Mouse (Mus musculus): Measurements from ENCODE around the gene Gna12. TPM values are rescaled to one million over a fixed set of nuclear protein-coding genes. Genes with fewer than 3 reads are reported as not detected.
A peak's percentile ranks its signal among the peaks of the same experiment; 100 is the strongest.

Gna12 gene
- polyA plus RNA-seq, 1 experiment from 2014 or later, result 9.3 TPM

GRCm38 (mm10) chr5:140726946-140727740 is 103.1 kb downstream of the Gna12 start:
- no peak overlapping the region for H3K4me3 ChIP-seq (ENCODE audit: low read depth, low read length)
- no peaks in the 10 kb centered on the region for H3K36me3 ChIP-seq (ENCODE audit: control insufficient read depth, insufficient read depth, low read length)
- WGBS, result 88% methylated on average over 17 of the region's 17 CpGs
- ATAC-seq, result no peak
- H3K9ac ChIP-seq (ENCODE audit: low read depth, low read length), result no peak overlapping the region
- no peak overlapping the region for H3K4me2 ChIP-seq (ENCODE audit: low read length)
- peaks cover 7% of the 10 kb centered on the region for H3K4me1 ChIP-seq (ENCODE audit: control insufficient read depth, insufficient read depth, low read length)
- no peaks in the 10 kb centered on the region for H3K27me3 ChIP-seq (ENCODE audit: control insufficient read depth, insufficient read depth, low read depth, low read length)
- H3K9me3 ChIP-seq (replicated peaks; ENCODE audit: control insufficient read depth, low read length, poor library complexity, severe bottlenecking), result no peaks in the 10 kb centered on the region
- no peak overlapping the region for H3K27ac ChIP-seq (ENCODE audit: low read length)

- peaks cover 7% of the 10 kb centered on the region for H3K4me1 ChIP-seq (ENCODE audit: control insufficient read depth, insufficient read depth, low read length)
- WGBS, result 58% methylated on average over 7 of the region's 7 CpGs
- H3K9me3 ChIP-seq (replicated peaks; ENCODE audit: control insufficient read depth, low read length, poor library complexity, severe bottlenecking), result no peaks in the 10 kb centered on the region
- H3K4me2 ChIP-seq (ENCODE audit: low read length), result no peak overlapping the region
- ATAC-seq, result peak; percentile 63; the same call in 1 of the 2 replicates
- peak overlapping the region; percentile 56 for H3K27ac ChIP-seq (ENCODE audit: low read length)
- no peak overlapping the region for H3K4me3 ChIP-seq (ENCODE audit: low read depth, low read length)
- H3K27me3 ChIP-seq (ENCODE audit: control insufficient read depth, insufficient read depth, low read depth, low read length), result no peaks in the 10 kb centered on the region
- H3K36me3 ChIP-seq (ENCODE audit: control insufficient read depth, insufficient read depth, low read length), result no peaks in the 10 kb centered on the region
- no peak overlapping the region for H3K9ac ChIP-seq (ENCODE audit: low read depth, low read length)
These were observed 104.0 kb downstream of the Gna12 start for GRCm38 (mm10) chr5:140726062-140726839.

- peaks cover 8% of the 10 kb centered on the region for H3K36me3 ChIP-seq (ENCODE audit: control insufficient read depth, insufficient read depth, low read length)
- H3K27me3 ChIP-seq (ENCODE audit: control insufficient read depth, insufficient read depth, low read depth, low read length), result no peaks in the 10 kb centered on the region
- no peaks in the 10 kb centered on the region for H3K9me3 ChIP-seq (replicated peaks; ENCODE audit: control insufficient read depth, low read length, poor library complexity, severe bottlenecking)
- peak within 1 kb of the TSS; percentile 19 for H3K4me3 ChIP-seq (ENCODE audit: low read depth, low read length)
- peak; percentile 87 for ATAC-seq
- peaks cover 7% of the 10 kb centered on the region for H3K4me1 ChIP-seq (ENCODE audit: control insufficient read depth, insufficient read depth, low read length)
- H3K4me2 ChIP-seq (ENCODE audit: low read length), result peak within 1 kb of the TSS; percentile 34; the same call in 1 of the 2 replicates
- 43% methylated on average over 13 of the region's 13 CpGs for WGBS
- peak within 1 kb of the TSS; percentile 2; the same call in 1 of the 2 replicates for H3K27ac ChIP-seq (ENCODE audit: low read length)
- H3K9ac ChIP-seq (ENCODE audit: low read depth, low read length), result no peak within 1 kb of the TSS
These were observed 106.4 kb downstream of the Gna12 start, which contains the start of gene Amz1 for GRCm38 (mm10) chr5:140723822-140724221. TSS of gene Amz1 (plus strand) at chr5:140724127.

- H3K4me1 ChIP-seq (ENCODE audit: control insufficient read depth, insufficient read depth, low read length), result peaks cover 7% of the 10 kb centered on the region
- no peaks in the 10 kb centered on the region for H3K27me3 ChIP-seq (ENCODE audit: control insufficient read depth, insufficient read depth, low read depth, low read length)
- no peak overlapping the region for H3K9ac ChIP-seq (ENCODE audit: low read depth, low read length)
- WGBS, result 84% methylated on average over 3 of the region's 3 CpGs
- no peak overlapping the region for H3K4me3 ChIP-seq (ENCODE audit: low read depth, low read length)
- no peak overlapping the region for H3K27ac ChIP-seq (ENCODE audit: low read length)
- H3K9me3 ChIP-seq (replicated peaks; ENCODE audit: control insufficient read depth, low read length, poor library complexity, severe bottlenecking), result no peaks in the 10 kb centered on the region
- no peak for ATAC-seq
- peaks cover 24% of the 10 kb centered on the region for H3K36me3 ChIP-seq (ENCODE audit: control insufficient read depth, insufficient read depth, low read length)
- no peak overlapping the region for H3K4me2 ChIP-seq (ENCODE audit: low read length)
These were observed 108.1 kb downstream of the Gna12 start for GRCm38 (mm10) chr5:140722121-140722520.

GRCm38 (mm10) chr5:140720773-140721172 is 109.5 kb downstream of the Gna12 start:
- ATAC-seq, result no peak
- H3K36me3 ChIP-seq (ENCODE audit: control insufficient read depth, insufficient read depth, low read length), result peaks cover 35% of the 10 kb centered on the region
- 80% methylated on average over 7 of the region's 7 CpGs for WGBS
- H3K9ac ChIP-seq (ENCODE audit: low read depth, low read length), result no peak overlapping the region
- no peak overlapping the region for H3K27ac ChIP-seq (ENCODE audit: low read length)
- no peak overlapping the region for H3K4me2 ChIP-seq (ENCODE audit: low read length)
- H3K9me3 ChIP-seq (replicated peaks; ENCODE audit: control insufficient read depth, low read length, poor library complexity, severe bottlenecking), result no peaks in the 10 kb centered on the region
- no peak overlapping the region for H3K4me3 ChIP-seq (ENCODE audit: low read depth, low read length)
- H3K4me1 ChIP-seq (ENCODE audit: control insufficient read depth, insufficient read depth, low read length), result peaks cover 7% of the 10 kb centered on the region
- no peaks in the 10 kb centered on the region for H3K27me3 ChIP-seq (ENCODE audit: control insufficient read depth, insufficient read depth, low read depth, low read length)

GRCm38 (mm10) chr5:140711040-140711439 is 119.2 kb downstream of the Gna12 start:
- peaks cover 47% of the 10 kb centered on the region for H3K36me3 ChIP-seq (ENCODE audit: control insufficient read depth, insufficient read depth, low read length)
- no peak for ATAC-seq
- no peaks in the 10 kb centered on the region for H3K27me3 ChIP-seq (ENCODE audit: control insufficient read depth, insufficient read depth, low read depth, low read length)
- no peak overlapping the region for H3K4me3 ChIP-seq (ENCODE audit: low read depth, low read length)
- H3K4me1 ChIP-seq (ENCODE audit: control insufficient read depth, insufficient read depth, low read length), result peaks cover 6% of the 10 kb centered on the region
- no peaks in the 10 kb centered on the region for H3K9me3 ChIP-seq (replicated peaks; ENCODE audit: control insufficient read depth, low read length, poor library complexity, severe bottlenecking)
- 80% methylated on average over 5 of the region's 5 CpGs for WGBS
- no peak overlapping the region for H3K27ac ChIP-seq (ENCODE audit: low read length)
- no peak overlapping the region for H3K9ac ChIP-seq (ENCODE audit: low read depth, low read length)
- H3K4me2 ChIP-seq (ENCODE audit: low read length), result no peak overlapping the region

GRCm38 (mm10) chr5:140710315-140710714 is 119.9 kb downstream of the Gna12 start:
- H3K36me3 ChIP-seq (ENCODE audit: control insufficient read depth, insufficient read depth, low read length), result peaks cover 41% of the 10 kb centered on the region
- no peak overlapping the region for H3K4me3 ChIP-seq (ENCODE audit: low read depth, low read length)
- no peak overlapping the region for H3K4me2 ChIP-seq (ENCODE audit: low read length)
- no peaks in the 10 kb centered on the region for H3K27me3 ChIP-seq (ENCODE audit: control insufficient read depth, insufficient read depth, low read depth, low read length)
- no peaks in the 10 kb centered on the region for H3K9me3 ChIP-seq (replicated peaks; ENCODE audit: control insufficient read depth, low read length, poor library complexity, severe bottlenecking)
- ATAC-seq, result no peak
- H3K4me1 ChIP-seq (ENCODE audit: control insufficient read depth, insufficient read depth, low read length), result peaks cover 14% of the 10 kb centered on the region
- no peak overlapping the region for H3K9ac ChIP-seq (ENCODE audit: low read depth, low read length)
- no peak overlapping the region for H3K27ac ChIP-seq (ENCODE audit: low read length)
- WGBS, result 94% methylated on average over 6 of the region's 6 CpGs
